Mouse (Mus musculus): ENCODE results near the gene Commd7. TPM values are rescaled to one million over a fixed set of nuclear protein-coding genes. Genes with fewer than 3 reads are reported as not detected.
"Not testable (repeated sequence)": the region's sequence is repeated elsewhere in the genome, so short reads cannot be mapped to it uniquely, and the experiment has no call there.

Commd7 gene
- 35.8 and 42.3 TPM in 2 replicates for polyA plus RNA-seq (2012; rRNA removed)

- TF ChIP-seq CTCF (IDR thresholded peaks at IDR 0.05; ENCODE audit: borderline replicate concordance, extremely low read depth, insufficient read depth, insufficient read length) (no peak), POLR2A (IDR thresholded peaks at IDR 0.05; ENCODE audit: borderline replicate concordance, extremely low read depth, insufficient read depth, insufficient read length, poor library complexity, severe bottlenecking) (peak; percentile 78; the same call in 1 of the 2 replicates)
- peak; percentile 93 for DNase-seq (ENCODE audit: low read depth)
Measured at GRCm38 (mm10) chr2:153631976-153632870, at the start of gene Commd7. TSS of gene Commd7 (minus strand) at chr2:153632781.

- no peak for TF ChIP-seq POLR2A (IDR thresholded peaks at IDR 0.05; ENCODE audit: borderline replicate concordance, extremely low read depth, insufficient read depth, insufficient read length, poor library complexity, severe bottlenecking)
- no peak for TF ChIP-seq CTCF (IDR thresholded peaks at IDR 0.05; ENCODE audit: borderline replicate concordance, extremely low read depth, insufficient read depth, insufficient read length)
- DNase-seq (ENCODE audit: low read depth) = no peak
Measured at GRCm38 (mm10) chr2:153679959-153680358, 47.4 kb upstream of the Commd7 start.

GRCm38 (mm10) chr2:153677550-153677949 is 45.0 kb upstream of the Commd7 start:
- no peak for DNase-seq (ENCODE audit: low read depth)
- TF ChIP-seq CTCF (IDR thresholded peaks at IDR 0.05; ENCODE audit: borderline replicate concordance, extremely low read depth, insufficient read depth, insufficient read length) (no peak), POLR2A (IDR thresholded peaks at IDR 0.05; ENCODE audit: borderline replicate concordance, extremely low read depth, insufficient read depth, insufficient read length, poor library complexity, severe bottlenecking) (no peak)

GRCm38 (mm10) chr2:153676944-153677343 is 44.4 kb upstream of the Commd7 start:
- no peak for TF ChIP-seq CTCF (IDR thresholded peaks at IDR 0.05; ENCODE audit: borderline replicate concordance, extremely low read depth, insufficient read depth, insufficient read length)
- no peak for TF ChIP-seq POLR2A (IDR thresholded peaks at IDR 0.05; ENCODE audit: borderline replicate concordance, extremely low read depth, insufficient read depth, insufficient read length, poor library complexity, severe bottlenecking)
- no peak for DNase-seq (ENCODE audit: low read depth)

GRCm38 (mm10) chr2:153675364-153675763 is 42.8 kb upstream of the Commd7 start:
- DNase-seq (ENCODE audit: low read depth) = not testable (repeated sequence)

- no peak for DNase-seq (ENCODE audit: low read depth)
- TF ChIP-seq CTCF (IDR thresholded peaks at IDR 0.05; ENCODE audit: borderline replicate concordance, extremely low read depth, insufficient read depth, insufficient read length) = no peak
- no peak for TF ChIP-seq POLR2A (IDR thresholded peaks at IDR 0.05; ENCODE audit: borderline replicate concordance, extremely low read depth, insufficient read depth, insufficient read length, poor library complexity, severe bottlenecking)
Measured at GRCm38 (mm10) chr2:153672619-153673018, 40.0 kb upstream of the Commd7 start.

GRCm38 (mm10) chr2:153670111-153670510 is 37.5 kb upstream of the Commd7 start:
- peak; percentile 31 for DNase-seq (ENCODE audit: low read depth)
- TF ChIP-seq POLR2A (IDR thresholded peaks at IDR 0.05; ENCODE audit: borderline replicate concordance, extremely low read depth, insufficient read depth, insufficient read length, poor library complexity, severe bottlenecking) (no peak), CTCF (IDR thresholded peaks at IDR 0.05; ENCODE audit: borderline replicate concordance, extremely low read depth, insufficient read depth, insufficient read length) (no peak)

GRCm38 (mm10) chr2:153668754-153669376 is 36.3 kb upstream of the Commd7 start:
- peak; percentile 87 for DNase-seq (ENCODE audit: low read depth)
- TF ChIP-seq POLR2A (IDR thresholded peaks at IDR 0.05; ENCODE audit: borderline replicate concordance, extremely low read depth, insufficient read depth, insufficient read length, poor library complexity, severe bottlenecking) (no peak), CTCF (IDR thresholded peaks at IDR 0.05; ENCODE audit: borderline replicate concordance, extremely low read depth, insufficient read depth, insufficient read length) (peak; percentile 50; the same call in 1 of the 2 replicates)

GRCm38 (mm10) chr2:153665401-153665800 is 32.8 kb upstream of the Commd7 start:
- DNase-seq (ENCODE audit: low read depth) = no peak
- no peak for TF ChIP-seq POLR2A (IDR thresholded peaks at IDR 0.05; ENCODE audit: borderline replicate concordance, extremely low read depth, insufficient read depth, insufficient read length, poor library complexity, severe bottlenecking)
- TF ChIP-seq CTCF (IDR thresholded peaks at IDR 0.05; ENCODE audit: borderline replicate concordance, extremely low read depth, insufficient read depth, insufficient read length) = no peak

- TF ChIP-seq CTCF (IDR thresholded peaks at IDR 0.05; ENCODE audit: borderline replicate concordance, extremely low read depth, insufficient read depth, insufficient read length) (no peak), POLR2A (IDR thresholded peaks at IDR 0.05; ENCODE audit: borderline replicate concordance, extremely low read depth, insufficient read depth, insufficient read length, poor library complexity, severe bottlenecking) (no peak)
- DNase-seq (ENCODE audit: low read depth) = no peak
Measured at GRCm38 (mm10) chr2:153660616-153661015, 28.0 kb upstream of the Commd7 start.

GRCm38 (mm10) chr2:153657659-153658058 is 25.1 kb upstream of the Commd7 start:
- DNase-seq (ENCODE audit: low read depth) = not testable (repeated sequence)

GRCm38 (mm10) chr2:153651681-153652080 is 19.1 kb upstream of the Commd7 start:
- peak; percentile 5 for DNase-seq (ENCODE audit: low read depth)
- TF ChIP-seq CTCF (IDR thresholded peaks at IDR 0.05; ENCODE audit: borderline replicate concordance, extremely low read depth, insufficient read depth, insufficient read length) (no peak), POLR2A (IDR thresholded peaks at IDR 0.05; ENCODE audit: borderline replicate concordance, extremely low read depth, insufficient read depth, insufficient read length, poor library complexity, severe bottlenecking) (no peak)
